Mouse (Mus musculus) forebrain, embryonic 12.5 days (tissue): ENCODE measurements around the gene Ubtf. TPM values are rescaled to one million over a fixed set of nuclear protein-coding genes. Genes with fewer than 3 reads are reported as not detected.

ENCODE experiments used
- ATAC-seq: fragments of 200-750 bp; cut with Nextera tagmentation; 2 replicates; pipeline ENCODE4 v1.8.0; 2017; ENCODE audit warnings: moderate TSS enrichment; ENCODE audit not compliant: low FRiP score
- H3K27ac ChIP-seq: fragments of 300-500 bp; sonication (generic); 2 replicates; pipeline ENCODE4 v1.5.1; 2016; ENCODE audit warnings: mild to moderate bottlenecking
- H3K27me3 ChIP-seq: fragments of 300-500 bp; sonication (generic); 2 replicates; pipeline ENCODE4 v1.6.1; 2016; ENCODE audit warnings: mild to moderate bottlenecking
- H3K36me3 ChIP-seq: fragments of 300-500 bp; sonication (generic); replicated peaks from 2 replicates; pipeline ENCODE4 v1.6.1; 2016; ENCODE audit warnings: mild to moderate bottlenecking
- H3K4me1 ChIP-seq: fragments of 300-500 bp; sonication (generic); 2 replicates; pipeline ENCODE4 v1.6.1; 2016
- H3K4me2 ChIP-seq: fragments of 300-500 bp; sonication (generic); 2 replicates; pipeline ENCODE4 v1.6.1; 2016; ENCODE audit warnings: mild to moderate bottlenecking, moderate library complexity
- H3K4me3 ChIP-seq: fragments of 300-500 bp; sonication (generic); replicated peaks from 2 replicates; pipeline ENCODE4 v1.5.1; 2016; ENCODE audit warnings: mild to moderate bottlenecking
- H3K9ac ChIP-seq: fragments of 300-500 bp; sonication (generic); 2 replicates; pipeline ENCODE4 v1.6.1; 2016; ENCODE audit warnings: mild to moderate bottlenecking
- H3K9me3 ChIP-seq: fragments of 300-500 bp; sonication (generic); 2 replicates; pipeline ENCODE4 v1.6.1; 2016
- WGBS: fragments of 180-500 bp; shearing (Covaris S2); methylation state at CpG from one replicate; pipeline ENCODE4 v1.1.7; 2016; 5-methylcytosine and 5-hydroxymethylcytosine counted together
- polyA plus RNA-seq: library from polyadenylated mRNA; unstranded; fragments of >200 nt; fragmentation: Nextera tagmentation; extraction: Ambion mirVana; gene quantifications from 2 replicates; pipeline ENCODE4 v1.2.1, GENCODE M21; 2016

Gene Ubtf
- polyA plus RNA-seq, 1 experiment from 2014 or later, result 111 TPM

GRCm38 (mm10) chr11:102342742-102343141, 23.2 kb upstream of the Ubtf start:
- H3K27ac ChIP-seq, result 0 out of 2 replicates have a peak overlapping the region, but pooled peaks have one; percentile 9
- peaks cover 2% of the 10 kb centered on the region; the same call in 1 of the 2 replicates for H3K4me1 ChIP-seq
- H3K36me3 ChIP-seq, result no peaks in the 10 kb centered on the region
- 62% methylated on average over 12 of the region's 12 CpGs for WGBS
- H3K9me3 ChIP-seq, result no peaks in the 10 kb centered on the region
- no peak overlapping the region for H3K9ac ChIP-seq
- ATAC-seq, result no peak
- no peak overlapping the region for H3K4me2 ChIP-seq
- H3K27me3 ChIP-seq, result 0 out of 2 replicates have a peak, but pooled peaks cover 3% of the 10 kb centered on the region
- H3K4me3 ChIP-seq, result no peak overlapping the region

GRCm38 (mm10) chr11:102341101-102341500, 21.6 kb upstream of the Ubtf start:
- H3K27ac ChIP-seq, result no peak overlapping the region
- H3K36me3 ChIP-seq, result no peaks in the 10 kb centered on the region
- ATAC-seq, result no peak
- H3K4me2 ChIP-seq, result no peak overlapping the region
- no peaks in the 10 kb centered on the region for H3K9me3 ChIP-seq
- no peaks in the 10 kb centered on the region; the same call in 1 of the 2 replicates for H3K4me1 ChIP-seq
- no peak overlapping the region for H3K9ac ChIP-seq
- 94% methylated on average over 4 of the region's 4 CpGs for WGBS
- H3K4me3 ChIP-seq, result no peak overlapping the region
- 0 out of 2 replicates have a peak, but pooled peaks cover 3% of the 10 kb centered on the region for H3K27me3 ChIP-seq

GRCm38 (mm10) chr11:102339624-102340023, 20.1 kb upstream of the Ubtf start:
- Histone ChIP-seq H3K36me3 (no peaks in the 10 kb centered on the region), H3K4me2 (no peak overlapping the region), H3K9me3 (no peaks in the 10 kb centered on the region), H3K27ac (no peak overlapping the region), H3K4me1 (peaks cover 6% of the 10 kb centered on the region), H3K4me3 (no peak overlapping the region), H3K27me3 (0 out of 2 replicates have a peak, but pooled peaks cover 3% of the 10 kb centered on the region), H3K9ac (no peak overlapping the region)
- no peak for ATAC-seq
- 60% methylated on average over 4 of the region's 4 CpGs for WGBS

GRCm38 (mm10) chr11:102339195-102339594, 19.7 kb upstream of the Ubtf start:
- H3K36me3 ChIP-seq, result no peaks in the 10 kb centered on the region
- H3K27ac ChIP-seq, result no peak overlapping the region
- H3K4me3 ChIP-seq, result no peak overlapping the region
- ATAC-seq, result no peak
- peaks cover 6% of the 10 kb centered on the region for H3K4me1 ChIP-seq
- 0 out of 2 replicates have a peak, but pooled peaks cover 3% of the 10 kb centered on the region for H3K27me3 ChIP-seq
- H3K9me3 ChIP-seq, result no peaks in the 10 kb centered on the region
- H3K9ac ChIP-seq, result no peak overlapping the region
- no peak overlapping the region for H3K4me2 ChIP-seq
- 80% methylated on average over 11 of the region's 11 CpGs for WGBS

- Histone ChIP-seq H3K36me3 (no peaks in the 10 kb centered on the region), H3K4me3 (no peak overlapping the region), H3K27me3 (0 out of 2 replicates have a peak, but pooled peaks cover 3% of the 10 kb centered on the region), H3K9me3 (no peaks in the 10 kb centered on the region), H3K9ac (no peak overlapping the region), H3K27ac (no peak overlapping the region), H3K4me2 (no peak overlapping the region), H3K4me1 (peaks cover 6% of the 10 kb centered on the region)
- ATAC-seq, result no peak
- 58% methylated on average over 3 of the region's 3 CpGs for WGBS
Measured at GRCm38 (mm10) chr11:102338561-102338960, 19.0 kb upstream of the Ubtf start.

- no peak for ATAC-seq
- WGBS, result 75% methylated on average over 1 of the region's 1 CpGs
- Histone ChIP-seq H3K27me3 (0 out of 2 replicates have a peak, but pooled peaks cover 3% of the 10 kb centered on the region), H3K4me1 (peaks cover 6% of the 10 kb centered on the region), H3K36me3 (no peaks in the 10 kb centered on the region), H3K4me3 (no peak overlapping the region), H3K4me2 (no peak overlapping the region), H3K9me3 (no peaks in the 10 kb centered on the region), H3K9ac (no peak overlapping the region), H3K27ac (no peak overlapping the region)
Measured at GRCm38 (mm10) chr11:102337921-102338320, 18.4 kb upstream of the Ubtf start.

GRCm38 (mm10) chr11:102336191-102336590, 16.6 kb upstream of the Ubtf start:
- H3K4me2 ChIP-seq, result no peak overlapping the region
- H3K4me3 ChIP-seq, result no peak overlapping the region
- no peak for ATAC-seq
- H3K36me3 ChIP-seq, result no peaks in the 10 kb centered on the region
- WGBS, result 75% methylated on average over 1 of the region's 1 CpGs
- no peaks in the 10 kb centered on the region for H3K9me3 ChIP-seq
- no peak overlapping the region for H3K27ac ChIP-seq
- H3K27me3 ChIP-seq, result 0 out of 2 replicates have a peak, but pooled peaks cover 3% of the 10 kb centered on the region
- H3K4me1 ChIP-seq, result peaks cover 6% of the 10 kb centered on the region; the same call in 1 of the 2 replicates
- H3K9ac ChIP-seq, result no peak overlapping the region

GRCm38 (mm10) chr11:102334973-102335700, 15.6 kb upstream of the Ubtf start:
- Histone ChIP-seq H3K9me3 (no peaks in the 10 kb centered on the region), H3K4me2 (no peak overlapping the region), H3K4me3 (no peak overlapping the region), H3K4me1 (peaks cover 6% of the 10 kb centered on the region; the same call in 1 of the 2 replicates), H3K27me3 (0 out of 2 replicates have a peak, but pooled peaks cover 3% of the 10 kb centered on the region), H3K9ac (no peak overlapping the region), H3K36me3 (no peaks in the 10 kb centered on the region), H3K27ac (no peak overlapping the region)
- 38% methylated on average over 9 of the region's 9 CpGs for WGBS
- ATAC-seq, result no peak

- no peak for ATAC-seq
- no peak overlapping the region for H3K9ac ChIP-seq
- no peak overlapping the region for H3K4me3 ChIP-seq
- no peak overlapping the region for H3K27ac ChIP-seq
- 66% methylated on average over 4 of the region's 4 CpGs for WGBS
- peaks cover 6% of the 10 kb centered on the region; the same call in 1 of the 2 replicates for H3K4me1 ChIP-seq
- no peaks in the 10 kb centered on the region for H3K36me3 ChIP-seq
- H3K27me3 ChIP-seq, result 0 out of 2 replicates have a peak, but pooled peaks cover 3% of the 10 kb centered on the region
- H3K4me2 ChIP-seq, result no peak overlapping the region
- H3K9me3 ChIP-seq, result no peaks in the 10 kb centered on the region
Measured at GRCm38 (mm10) chr11:102334010-102334409, 14.5 kb upstream of the Ubtf start.

GRCm38 (mm10) chr11:102333061-102333460, 13.5 kb upstream of the Ubtf start:
- H3K4me1 ChIP-seq, result peaks cover 6% of the 10 kb centered on the region; the same call in 1 of the 2 replicates
- no peak overlapping the region for H3K9ac ChIP-seq
- no peaks in the 10 kb centered on the region for H3K36me3 ChIP-seq
- H3K9me3 ChIP-seq, result no peaks in the 10 kb centered on the region
- H3K27ac ChIP-seq, result no peak overlapping the region
- ATAC-seq, result no peak
- H3K4me3 ChIP-seq, result no peak overlapping the region
- H3K27me3 ChIP-seq, result 0 out of 2 replicates have a peak, but pooled peaks cover 3% of the 10 kb centered on the region
- no peak overlapping the region for H3K4me2 ChIP-seq

GRCm38 (mm10) chr11:102331806-102332205, 12.3 kb upstream of the Ubtf start:
- WGBS, result 66% methylated on average over 4 of the region's 4 CpGs
- ATAC-seq, result no peak
- H3K27me3 ChIP-seq, result no peaks in the 10 kb centered on the region

GRCm38 (mm10) chr11:102330039-102330438, 10.5 kb upstream of the Ubtf start:
- Histone ChIP-seq H3K4me2 (no peak overlapping the region), H3K9ac (no peak overlapping the region), H3K4me3 (no peak overlapping the region), H3K27ac (no peak overlapping the region), H3K9me3 (no peaks in the 10 kb centered on the region), H3K27me3 (no peaks in the 10 kb centered on the region), H3K36me3 (no peaks in the 10 kb centered on the region), H3K4me1 (0 out of 2 replicates have a peak, but pooled peaks cover 2% of the 10 kb centered on the region)
- ATAC-seq, result no peak
- WGBS, result 86% methylated on average over 3 of the region's 3 CpGs

More at GRCm38 (mm10) chr11:102331806-102332205, 12.3 kb upstream of the Ubtf start:
- H3K4me2 ChIP-seq, result no peak overlapping the region
- peaks cover 6% of the 10 kb centered on the region; the same call in 1 of the 2 replicates for H3K4me1 ChIP-seq
- H3K9ac ChIP-seq, result no peak overlapping the region
- no peak overlapping the region for H3K27ac ChIP-seq
- no peaks in the 10 kb centered on the region for H3K36me3 ChIP-seq
- H3K4me3 ChIP-seq, result no peak overlapping the region
- no peaks in the 10 kb centered on the region for H3K9me3 ChIP-seq

GRCm38 (mm10) chr11:102329518-102329917, 10.0 kb upstream of the Ubtf start:
- no peaks in the 10 kb centered on the region for H3K36me3 ChIP-seq
- no peaks in the 10 kb centered on the region for H3K27me3 ChIP-seq
- H3K4me1 ChIP-seq, result no peaks in the 10 kb centered on the region
- ATAC-seq, result no peak
- H3K4me2 ChIP-seq, result no peak overlapping the region
- no peak overlapping the region for H3K4me3 ChIP-seq
- no peak overlapping the region for H3K27ac ChIP-seq
- no peaks in the 10 kb centered on the region for H3K9me3 ChIP-seq
- no peak overlapping the region for H3K9ac ChIP-seq
